ENCODE assay signal across 31 mouse cellular contexts in the genomic region with DNA sequence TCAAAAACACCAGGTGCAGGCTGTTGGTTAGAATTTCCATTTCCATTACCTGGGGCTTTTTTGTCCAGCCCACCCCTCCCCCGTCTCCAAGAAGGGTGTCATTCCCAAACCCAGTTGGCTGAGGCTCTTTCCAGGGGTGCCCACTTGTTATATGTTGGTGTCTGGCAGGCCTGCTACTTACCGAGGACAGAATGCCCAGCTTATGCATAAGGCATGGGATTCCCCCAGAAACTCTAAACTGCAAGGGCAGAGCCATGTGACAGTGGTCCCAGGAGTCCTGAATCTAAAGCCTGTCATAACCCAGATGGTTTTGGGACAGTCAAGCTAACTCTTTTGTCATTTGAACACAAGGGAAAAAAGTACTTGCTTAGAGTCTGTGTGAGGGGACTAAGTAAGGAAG.
"Had no signal": no experiment of that assay in that cellular context is flagged by ENCODE, and none has a peak within 500 bp of the region (broad histone marks: within the 10 kb centered on the region; RNA-seq: fewer than 3 reads in every experiment).

No protein-coding gene starts in this region.

- DNase-seq: heart, postnatal 10 days; heart, postnatal 14 days; heart, postnatal 36 days; heart, postnatal 4 days; kidney, adult 11 months; kidney, adult 18-20 months; kidney, adult 2 months; kidney, adult 8-10 months; kidney, adult 9 months; kidney, postnatal 10 days; kidney, postnatal 14 days; kidney, postnatal 25 days; kidney, postnatal 36 days; kidney, postnatal 4 days; layer of hippocampus, adult 9-11 months; layer of hippocampus, postnatal 36 days had no signal

- H3K4me2 ChIP-seq: heart, embryonic 11.5 days; heart, embryonic 12.5 days; heart, embryonic 13.5 days; heart, embryonic 15.5 days; hindbrain, embryonic 12.5 days; hindbrain, embryonic 13.5 days; hindbrain, embryonic 14.5 days; hindbrain, embryonic 15.5 days; intestine, embryonic 15.5 days; kidney, embryonic 15.5 days had no signal

- H3K4me3 ChIP-seq: heart, embryonic 10.5 days; heart, embryonic 12.5 days; heart, embryonic 13.5 days; heart, embryonic 15.5 days; hindbrain, embryonic 10.5 days; hindbrain, embryonic 12.5 days; hindbrain, embryonic 13.5 days; hindbrain, embryonic 15.5 days; intestine, embryonic 15.5 days; kidney, embryonic 15.5 days; layer of hippocampus, adult 2 months had no signal

- H3K9ac ChIP-seq: heart, embryonic 12.5 days; heart, embryonic 13.5 days; heart, embryonic 15.5 days; hindbrain, embryonic 12.5 days; hindbrain, embryonic 13.5 days; hindbrain, embryonic 14.5 days; hindbrain, embryonic 15.5 days; intestine, embryonic 15.5 days; kidney, embryonic 15.5 days had no signal

- H3K36me3 ChIP-seq: heart, embryonic 10.5 days; heart, embryonic 12.5 days; heart, embryonic 13.5 days; heart, embryonic 15.5 days; hindbrain, embryonic 10.5 days; hindbrain, embryonic 12.5 days; hindbrain, embryonic 13.5 days; hindbrain, embryonic 15.5 days; intestine, embryonic 15.5 days; kidney, embryonic 15.5 days had no signal

- H3K27ac ChIP-seq: heart, embryonic 13.5 days; heart, embryonic 15.5 days; hindbrain, embryonic 12.5 days; hindbrain, embryonic 13.5 days; hindbrain, embryonic 14.5 days; hindbrain, embryonic 15.5 days; hindbrain, postnatal 0 days; intestine, embryonic 15.5 days; kidney, embryonic 15.5 days; layer of hippocampus, adult 2 months had no signal

- H3K9me3 ChIP-seq: heart, embryonic 10.5 days; heart, embryonic 12.5 days; heart, embryonic 13.5 days; heart, embryonic 15.5 days; hindbrain, embryonic 10.5 days; hindbrain, embryonic 12.5 days; hindbrain, embryonic 13.5 days; hindbrain, embryonic 15.5 days; intestine, embryonic 15.5 days; kidney, embryonic 15.5 days had no signal

- H3K27me3 ChIP-seq: heart, embryonic 12.5 days; heart, embryonic 13.5 days; heart, embryonic 15.5 days; hindbrain, embryonic 13.5 days; hindbrain, embryonic 15.5 days; intestine, embryonic 15.5 days; kidney, embryonic 15.5 days had no signal

- ATAC-seq: hindbrain, embryonic 16.5 days; hindbrain, postnatal 0 days had no signal
